Mouse (Mus musculus): ENCODE measurements around the gene Rps6ka4. TPM values are rescaled to one million over a fixed set of nuclear protein-coding genes. Genes with fewer than 3 reads are reported as not detected.

Rps6ka4 gene
- total RNA-seq, 1 experiment: 11.5 TPM

DNA sequence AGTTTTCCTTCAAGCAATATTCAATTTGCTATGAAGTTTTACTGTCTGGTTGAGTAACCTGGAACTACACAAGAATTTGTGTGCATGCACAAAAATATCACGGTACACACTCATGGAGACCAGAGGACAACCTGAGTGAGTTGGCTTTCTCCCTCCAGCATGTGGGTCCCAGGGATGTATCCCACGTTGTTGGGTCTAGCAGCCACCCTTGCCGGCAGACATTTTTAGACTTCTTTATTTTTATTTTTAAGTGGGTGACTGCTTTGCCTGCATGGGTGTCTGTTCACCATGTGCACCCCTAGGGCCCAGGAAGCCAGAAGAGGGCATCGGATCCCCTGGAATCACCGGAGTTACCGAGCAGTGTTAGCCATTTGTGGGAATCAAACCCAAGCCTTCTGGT lies 15.1 kb downstream of the Rps6ka4 start:
- no peak overlapping the region for H3K4me3 ChIP-seq (ENCODE audit: insufficient read depth in 1 of 2, low read depth in 1 of 2, low read length in 2 of 2, poor library complexity in 1 of 2, severe bottlenecking in 1 of 2)
- H3K4me1 ChIP-seq (ENCODE audit: control insufficient read depth in 2 of 2, insufficient read depth in 2 of 2, low read length in 2 of 2, poor library complexity in 1 of 2): peaks cover 0 to 18% of the 10 kb centered on the region in 2 experiments
- no peak for TF ChIP-seq ZC3H11A (IDR thresholded peaks at IDR 0.05; ENCODE audit: borderline replicate concordance, low read depth, low read length)
- TF ChIP-seq MAFK (IDR thresholded peaks at IDR 0.05; ENCODE audit: insufficient read depth, low read depth, low read length): no peak
- TF ChIP-seq ZNF384 (IDR thresholded peaks at IDR 0.05; ENCODE audit: low read depth, low read length): no peak
- no peak for TF ChIP-seq CHD2 (IDR thresholded peaks at IDR 0.05; ENCODE audit: low read depth, low read length)
- no peak for TF ChIP-seq HCFC1 (IDR thresholded peaks at IDR 0.05; ENCODE audit: borderline replicate concordance, insufficient read depth, low read length)
- no peaks in the 10 kb centered on the region for H3K36me3 ChIP-seq (ENCODE audit: control insufficient read depth, insufficient read depth, low read length, poor library complexity, severe bottlenecking)
- H3K9ac ChIP-seq (ENCODE audit: insufficient read depth, low read depth, low read length, poor library complexity, severe bottlenecking): no peak overlapping the region
- in situ Hi-C loops (cut with MboI; ENCODE audit: low sequenced_read_pairs in 2 of 2, unreplicated experiment in 2 of 2): no loop called here
- no peak for DNase-seq (ENCODE audit: low read depth, low spot score)
- no peak overlapping the region for H3K27ac ChIP-seq (ENCODE audit: insufficient read depth, low read depth, low read length, poor library complexity, severe bottlenecking)
- H3K9me3 ChIP-seq (ENCODE audit: control insufficient read depth, insufficient read depth, low read depth, low read length): no peaks in the 10 kb centered on the region

DNA sequence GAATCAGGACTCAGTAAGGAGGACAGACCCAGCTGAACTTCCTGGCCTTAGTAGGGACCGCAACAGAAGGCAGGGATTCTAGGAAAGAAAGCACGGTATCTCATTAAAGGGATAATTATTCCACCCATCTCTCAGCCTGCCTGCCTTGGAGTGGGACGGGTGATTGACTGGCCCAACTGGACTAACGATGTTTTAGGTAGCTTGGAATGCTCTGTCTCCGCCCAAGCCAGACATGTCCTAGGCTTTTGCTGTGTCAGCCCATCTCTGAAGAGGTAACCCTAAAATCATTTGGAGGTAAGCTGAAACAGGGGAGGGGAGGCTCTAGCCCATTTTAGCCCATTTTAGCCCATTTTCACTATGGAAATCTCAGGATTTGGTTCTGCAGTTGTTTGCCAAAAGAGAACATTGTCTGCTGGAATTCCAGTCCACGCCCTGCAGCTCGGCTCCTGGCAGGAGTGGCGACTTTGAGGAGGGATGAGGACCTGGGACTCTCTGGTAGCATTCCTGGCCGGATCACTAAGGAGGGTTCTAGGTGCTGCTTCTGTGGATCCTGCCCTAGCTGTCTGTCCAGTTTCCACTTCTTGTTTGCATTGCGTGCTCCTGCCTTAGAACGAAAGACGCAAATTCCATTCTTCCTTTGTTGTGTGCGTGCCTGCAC lies 19.8 kb downstream of the Rps6ka4 start:
- no peak for DNase-seq (ENCODE audit: low read depth, low spot score)
- no peak overlapping the region for H3K9ac ChIP-seq (ENCODE audit: insufficient read depth, low read depth, low read length, poor library complexity, severe bottlenecking)
- in situ Hi-C loops (cut with MboI; ENCODE audit: low sequenced_read_pairs in 2 of 2, unreplicated experiment in 2 of 2): no loop called here
- no peaks in the 10 kb centered on the region for H3K36me3 ChIP-seq (ENCODE audit: control insufficient read depth, insufficient read depth, low read length, poor library complexity, severe bottlenecking)
- no peak overlapping the region for H3K4me3 ChIP-seq (ENCODE audit: insufficient read depth in 1 of 2, low read depth in 1 of 2, low read length in 2 of 2, poor library complexity in 1 of 2, severe bottlenecking in 1 of 2)
- no peak overlapping the region for H3K27ac ChIP-seq (ENCODE audit: insufficient read depth, low read depth, low read length, poor library complexity, severe bottlenecking)
- H3K9me3 ChIP-seq (ENCODE audit: control insufficient read depth, insufficient read depth, low read depth, low read length): no peaks in the 10 kb centered on the region
- H3K4me1 ChIP-seq (ENCODE audit: control insufficient read depth in 2 of 2, insufficient read depth in 2 of 2, low read length in 2 of 2, poor library complexity in 1 of 2): peaks cover 10 to 13% of the 10 kb centered on the region in 2 experiments; a peak in 3 of 4 replicates
- TF ChIP-seq ZC3H11A (IDR thresholded peaks at IDR 0.05; ENCODE audit: borderline replicate concordance, low read depth, low read length): no peak
- peak; percentile 58; the same call in 1 of the 2 replicates for TF ChIP-seq MAFK (IDR thresholded peaks at IDR 0.05; ENCODE audit: insufficient read depth, low read depth, low read length)
- TF ChIP-seq CHD2 (IDR thresholded peaks at IDR 0.05; ENCODE audit: low read depth, low read length): no peak
- TF ChIP-seq ZNF384 (IDR thresholded peaks at IDR 0.05; ENCODE audit: low read depth, low read length): no peak
- TF ChIP-seq HCFC1 (IDR thresholded peaks at IDR 0.05; ENCODE audit: borderline replicate concordance, insufficient read depth, low read length): no peak

DNA sequence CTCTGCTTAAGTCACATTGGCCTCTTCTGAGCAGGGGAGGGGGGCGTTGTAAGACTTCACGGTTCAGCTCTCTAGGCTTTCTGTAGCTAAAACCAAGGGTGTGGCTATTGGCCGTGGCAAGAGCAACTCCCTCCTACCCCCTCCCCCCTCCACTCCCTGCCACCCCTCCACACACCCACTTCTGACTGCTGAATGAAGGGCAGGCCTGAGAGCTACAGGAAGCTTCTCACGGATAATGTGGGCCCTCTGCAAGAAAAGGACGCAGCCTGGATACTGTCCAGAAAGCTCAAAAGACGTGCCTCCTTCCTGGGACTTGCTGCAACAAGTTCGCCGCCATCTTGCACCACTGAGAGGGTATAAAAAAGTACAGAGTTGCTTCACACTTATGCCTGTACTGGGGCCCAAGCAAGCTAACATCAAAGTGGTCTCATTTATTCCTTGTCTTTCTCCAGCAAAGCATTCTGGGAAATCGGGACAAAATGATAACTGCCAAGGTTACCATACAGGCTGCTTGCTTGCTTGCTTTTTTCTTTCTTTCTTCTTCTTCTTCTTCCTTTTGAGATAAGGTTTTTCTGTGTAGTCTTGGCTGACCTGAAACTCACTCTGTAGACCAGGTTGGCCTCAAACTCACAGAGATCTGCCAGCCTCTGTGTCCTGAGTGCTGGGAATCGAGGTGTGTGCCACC lies 21.2 kb downstream of the Rps6ka4 start:
- Histone ChIP-seq H3K27ac (ENCODE audit: insufficient read depth, low read depth, low read length, poor library complexity, severe bottlenecking) (no peak overlapping the region), H3K9me3 (ENCODE audit: control insufficient read depth, insufficient read depth, low read depth, low read length) (no peaks in the 10 kb centered on the region), H3K36me3 (ENCODE audit: control insufficient read depth, insufficient read depth, low read length, poor library complexity, severe bottlenecking) (no peaks in the 10 kb centered on the region), H3K4me1 (ENCODE audit: control insufficient read depth in 2 of 2, insufficient read depth in 2 of 2, low read length in 2 of 2, poor library complexity in 1 of 2) (peaks cover 10 to 13% of the 10 kb centered on the region in 2 experiments; a peak in 3 of 4 replicates), H3K4me3 (ENCODE audit: insufficient read depth in 1 of 2, low read depth in 1 of 2, low read length in 2 of 2, poor library complexity in 1 of 2, severe bottlenecking in 1 of 2) (no peak overlapping the region), H3K9ac (ENCODE audit: insufficient read depth, low read depth, low read length, poor library complexity, severe bottlenecking) (no peak overlapping the region)
- DNase-seq (ENCODE audit: low read depth, low spot score): no peak
- TF ChIP-seq HCFC1 (IDR thresholded peaks at IDR 0.05; ENCODE audit: borderline replicate concordance, insufficient read depth, low read length): no peak
- no peak for TF ChIP-seq MAFK (IDR thresholded peaks at IDR 0.05; ENCODE audit: insufficient read depth, low read depth, low read length)
- no peak for TF ChIP-seq ZC3H11A (IDR thresholded peaks at IDR 0.05; ENCODE audit: borderline replicate concordance, low read depth, low read length)
- TF ChIP-seq ZNF384 (IDR thresholded peaks at IDR 0.05; ENCODE audit: low read depth, low read length): no peak
- no peak for TF ChIP-seq CHD2 (IDR thresholded peaks at IDR 0.05; ENCODE audit: low read depth, low read length)
- in situ Hi-C loops (cut with MboI; ENCODE audit: low sequenced_read_pairs in 2 of 2, unreplicated experiment in 2 of 2): no loop called here

DNA sequence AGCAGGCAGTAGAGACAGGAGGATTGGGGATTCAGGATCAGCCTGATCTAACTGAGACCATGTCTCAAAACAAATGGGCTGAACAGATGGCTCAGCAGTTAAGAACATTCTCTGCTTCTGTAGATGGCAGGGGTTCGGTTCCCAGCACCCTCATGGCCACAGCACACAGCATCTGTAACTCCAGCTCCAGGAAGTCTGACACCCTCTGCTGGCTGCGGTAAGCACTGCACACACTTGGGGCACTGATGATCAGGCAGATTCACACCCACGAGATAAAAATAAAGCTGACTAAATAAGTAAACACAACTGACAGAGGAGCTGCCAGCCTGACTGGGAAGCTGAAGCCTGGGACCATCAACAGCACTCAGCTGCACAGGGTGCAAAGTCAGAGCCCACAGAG lies 25.5 kb downstream of the Rps6ka4 start:
- in situ Hi-C loops (cut with MboI; ENCODE audit: low sequenced_read_pairs in 2 of 2, unreplicated experiment in 2 of 2): no loop called here
- DNase-seq (ENCODE audit: low read depth, low spot score): no peak
- Histone ChIP-seq H3K36me3 (ENCODE audit: control insufficient read depth, insufficient read depth, low read length, poor library complexity, severe bottlenecking) (no peaks in the 10 kb centered on the region), H3K9me3 (ENCODE audit: control insufficient read depth, insufficient read depth, low read depth, low read length) (no peaks in the 10 kb centered on the region), H3K4me1 (ENCODE audit: control insufficient read depth in 2 of 2, insufficient read depth in 2 of 2, low read length in 2 of 2, poor library complexity in 1 of 2) (peaks cover 7 to 9% of the 10 kb centered on the region in 2 experiments; a peak in 3 of 4 replicates), H3K27ac (ENCODE audit: insufficient read depth, low read depth, low read length, poor library complexity, severe bottlenecking) (no peak overlapping the region), H3K4me3 (ENCODE audit: insufficient read depth in 1 of 2, low read depth in 1 of 2, low read length in 2 of 2, poor library complexity in 1 of 2, severe bottlenecking in 1 of 2) (no peak overlapping the region), H3K9ac (ENCODE audit: insufficient read depth, low read depth, low read length, poor library complexity, severe bottlenecking) (no peak overlapping the region)
- no peak for TF ChIP-seq HCFC1 (IDR thresholded peaks at IDR 0.05; ENCODE audit: borderline replicate concordance, insufficient read depth, low read length)
- TF ChIP-seq MAFK (IDR thresholded peaks at IDR 0.05; ENCODE audit: insufficient read depth, low read depth, low read length): no peak
- no peak for TF ChIP-seq ZC3H11A (IDR thresholded peaks at IDR 0.05; ENCODE audit: borderline replicate concordance, low read depth, low read length)
- TF ChIP-seq ZNF384 (IDR thresholded peaks at IDR 0.05; ENCODE audit: low read depth, low read length): no peak
- TF ChIP-seq CHD2 (IDR thresholded peaks at IDR 0.05; ENCODE audit: low read depth, low read length): no peak
